Mouse (Mus musculus): ENCODE results near the gene Ovol1. TPM values are rescaled to one million over a fixed set of nuclear protein-coding genes. Genes with fewer than 3 reads are reported as not detected.

The Ovol1 gene
- total RNA-seq (2021) = not detected
- long read RNA-seq, experiment 1 = 0 reads
- long read RNA-seq, experiment 2 = 0 reads

DNA sequence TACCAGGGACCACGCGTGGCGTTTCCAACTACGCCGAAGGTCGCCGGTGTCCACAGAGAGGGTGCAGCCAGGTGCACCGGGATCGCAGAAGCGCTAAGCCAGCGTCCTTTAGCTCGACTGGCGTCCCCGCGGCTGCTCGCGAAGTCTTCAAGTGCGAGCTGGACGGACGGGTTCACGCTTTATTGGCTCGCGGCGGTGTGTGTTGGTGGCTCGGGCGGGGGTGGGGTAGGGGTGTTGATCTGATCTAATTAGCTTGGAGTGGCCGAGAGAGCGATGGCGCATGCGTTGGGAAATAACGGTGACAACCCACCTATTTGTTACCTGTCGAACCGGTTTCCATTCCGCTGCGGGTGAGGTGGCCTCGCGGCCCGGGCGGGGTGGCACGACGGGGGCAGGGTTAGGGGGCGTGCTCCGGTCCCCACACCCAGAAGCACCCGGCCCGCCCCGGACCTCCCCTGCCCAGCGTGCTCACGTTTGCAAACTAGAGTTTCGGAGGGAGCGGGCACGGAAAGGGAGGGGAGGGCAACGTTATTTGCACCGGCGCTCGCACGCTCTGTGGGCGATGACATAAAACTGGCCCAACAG is at the start of gene Ovol1:
Ovol1 (minus strand) TSS at position 190 of the 585 bp plus-strand sequence.
- DNase-seq = no peak

DNA sequence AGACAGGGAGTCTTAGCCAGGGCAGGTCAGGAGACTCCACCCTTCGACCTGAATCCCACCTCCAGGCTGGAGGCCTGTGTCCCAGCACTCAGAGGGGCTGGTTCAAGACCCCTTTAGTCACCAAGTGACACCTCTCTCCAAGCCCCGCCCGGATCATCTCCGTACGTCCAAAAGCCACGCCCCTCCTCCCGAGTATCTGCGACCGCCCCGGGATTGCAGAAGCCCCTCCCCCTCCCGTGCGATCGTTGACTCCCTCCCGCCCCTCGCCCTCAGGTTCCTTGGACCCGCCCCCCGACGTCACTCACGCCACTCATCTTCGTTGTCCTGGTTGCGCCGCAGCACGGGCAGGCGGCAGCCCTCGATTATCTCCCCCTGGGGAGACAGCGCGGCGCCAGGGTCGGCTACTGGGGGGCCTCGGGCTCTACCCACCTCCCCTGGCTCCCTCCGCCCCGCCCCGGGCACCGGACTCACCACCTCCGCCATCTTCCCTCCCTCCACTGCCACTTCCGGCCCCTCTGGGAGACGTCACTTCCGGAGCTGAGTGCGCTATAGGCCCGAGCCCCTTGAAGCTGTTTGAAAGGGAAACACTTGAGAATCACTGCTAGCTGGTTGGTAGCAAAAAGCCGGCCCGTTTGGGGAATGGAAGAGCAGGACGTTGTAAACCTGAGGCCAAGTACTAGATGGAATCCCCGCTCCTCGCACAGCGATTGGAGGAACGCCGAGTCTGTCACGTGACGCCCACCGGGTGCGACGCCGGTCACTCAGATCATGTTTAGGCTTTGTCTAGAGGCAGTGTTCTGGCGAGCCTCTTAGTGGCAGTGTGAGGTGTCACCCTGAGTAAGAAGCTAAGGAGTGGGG is 49.3 kb upstream of the Ovol1 start, which contains the start of gene Kat5:
Kat5 (minus strand) TSS at position 691 of the 858 bp plus-strand sequence.
- peak; percentile 90 for DNase-seq

DNA sequence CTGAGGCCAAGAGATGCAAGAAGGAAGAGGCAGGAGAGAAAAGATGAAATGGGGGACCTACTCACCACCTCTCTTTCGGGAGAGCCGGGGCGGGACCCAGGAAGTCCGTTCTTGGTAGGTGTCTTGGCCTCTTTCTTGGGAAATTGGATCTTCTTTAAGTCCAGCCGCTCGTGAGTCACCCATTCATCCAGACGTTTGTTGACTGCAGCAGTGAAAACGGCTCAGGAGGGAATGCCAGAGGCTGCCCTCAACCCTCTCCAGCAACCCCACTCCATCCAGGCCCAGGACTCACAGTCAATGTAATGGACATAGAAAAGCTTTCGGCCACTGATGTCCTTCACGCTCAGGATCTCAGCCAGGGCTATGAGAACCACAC is 48.7 kb upstream of the Ovol1 start:
- no peak for DNase-seq

DNA sequence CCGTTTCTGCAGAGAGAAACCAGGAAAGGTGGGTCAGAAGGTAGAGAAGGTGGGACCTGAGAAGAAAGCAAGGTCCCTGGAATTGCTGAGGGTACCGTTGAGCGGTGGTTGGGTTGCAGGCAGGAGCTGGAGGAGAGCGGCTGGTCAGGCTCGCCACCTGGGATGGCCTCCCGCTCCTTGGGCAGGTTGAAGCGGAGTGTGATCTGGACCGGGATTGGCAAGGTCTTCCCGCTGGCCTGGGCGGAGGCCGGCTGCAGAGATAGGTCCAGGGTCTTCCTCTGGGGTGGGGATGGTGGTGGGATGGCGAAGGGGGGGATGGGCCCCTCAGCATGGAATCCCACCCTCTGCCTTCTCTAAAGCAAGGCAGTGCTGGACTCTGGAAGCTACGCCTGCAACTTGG is 48.3 kb upstream of the Ovol1 start:
- DNase-seq = no peak

DNA sequence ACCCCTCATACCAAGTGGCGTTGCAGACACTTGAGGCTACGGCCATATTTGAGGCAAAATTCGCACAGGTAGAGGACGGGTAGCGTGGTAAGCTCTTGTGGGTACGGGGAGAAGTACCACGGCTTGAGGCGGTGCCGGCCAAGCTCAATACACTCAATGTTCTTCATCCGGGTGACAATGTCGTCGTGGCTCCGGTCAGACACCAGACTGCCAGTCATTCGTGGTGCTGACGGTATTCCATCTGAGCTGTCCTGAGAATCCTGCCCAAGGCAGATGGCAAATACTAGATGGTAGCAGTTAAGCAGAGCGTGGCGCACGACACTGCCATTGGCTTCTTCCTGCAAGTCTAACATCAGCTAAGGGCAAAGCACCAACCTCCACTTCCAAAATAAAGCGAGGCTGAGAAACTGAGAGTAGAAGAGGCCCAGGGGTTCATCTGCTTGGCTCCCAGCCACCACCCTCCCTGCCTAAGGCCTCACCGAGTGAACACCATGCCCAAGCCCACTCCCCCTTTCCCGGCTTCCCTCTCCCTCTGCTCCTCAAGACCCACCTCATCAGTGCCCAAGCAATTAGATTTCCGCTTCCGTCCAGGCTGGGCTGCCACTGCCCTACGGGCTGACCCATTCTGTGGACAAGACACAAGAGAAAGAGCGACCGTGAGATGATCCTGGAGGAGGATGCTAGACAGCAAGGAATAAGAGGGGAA is 47.4 kb upstream of the Ovol1 start:
- DNase-seq = no peak

DNA sequence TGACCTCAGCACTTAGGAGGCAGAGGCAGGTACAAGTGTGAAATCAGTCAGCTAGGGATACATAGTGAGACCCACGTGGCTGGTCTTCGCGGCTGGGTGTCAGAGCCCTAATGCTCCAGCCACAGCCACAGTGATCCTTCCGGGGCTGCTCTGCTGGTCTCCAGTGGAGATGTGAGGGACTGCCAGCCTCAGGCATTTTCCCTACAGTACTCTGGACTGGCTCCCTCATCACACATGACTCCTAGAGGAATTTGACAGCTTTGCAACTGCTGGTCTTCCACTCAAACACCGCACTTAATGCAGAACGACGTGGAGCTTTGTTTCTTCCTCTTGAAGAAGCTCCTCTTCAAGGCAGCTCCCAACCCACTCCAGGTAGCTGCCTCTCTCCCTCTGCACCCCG is 45.8 kb upstream of the Ovol1 start:
- DNase-seq = no peak

DNA sequence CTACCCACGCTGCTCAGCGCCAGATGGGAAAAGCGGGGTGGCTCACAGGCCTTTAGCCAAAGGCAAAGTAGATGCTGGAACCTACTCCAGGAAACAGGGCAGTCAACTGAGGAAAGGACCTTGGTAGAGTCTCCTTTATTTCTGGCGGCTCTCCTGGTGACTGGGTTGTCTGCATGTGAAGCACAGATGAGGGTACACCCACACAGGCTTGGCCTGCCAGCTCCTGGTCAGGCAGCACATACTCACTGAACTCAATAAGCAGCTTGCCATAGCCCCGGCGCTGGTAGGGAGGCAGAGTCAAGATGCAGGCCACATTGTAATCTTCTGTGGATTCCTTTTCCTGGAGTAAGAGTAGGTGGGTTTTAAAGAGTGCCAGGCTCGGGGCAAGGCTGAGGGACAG is 44.7 kb upstream of the Ovol1 start:
- DNase-seq = no peak

DNA sequence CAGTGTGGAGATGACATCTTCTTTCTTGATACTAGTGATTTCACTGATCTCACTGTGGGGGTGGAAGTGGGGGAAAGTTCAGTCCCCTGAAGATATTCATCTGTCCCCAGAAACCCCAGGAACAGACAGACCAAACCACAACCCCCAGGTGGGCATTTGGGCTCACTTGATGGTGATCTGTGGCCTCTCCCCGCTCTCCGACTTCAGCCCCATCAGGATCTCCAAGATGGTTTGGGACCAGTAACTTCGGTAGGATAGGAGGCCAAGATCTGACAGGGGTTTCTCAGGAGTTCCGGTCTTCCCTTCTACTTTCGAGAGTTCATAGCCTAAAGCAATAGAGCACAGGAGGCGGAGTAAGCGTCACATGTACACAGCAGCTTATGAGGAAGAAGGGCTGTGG is 43.2 kb upstream of the Ovol1 start:
- no peak for DNase-seq

DNA sequence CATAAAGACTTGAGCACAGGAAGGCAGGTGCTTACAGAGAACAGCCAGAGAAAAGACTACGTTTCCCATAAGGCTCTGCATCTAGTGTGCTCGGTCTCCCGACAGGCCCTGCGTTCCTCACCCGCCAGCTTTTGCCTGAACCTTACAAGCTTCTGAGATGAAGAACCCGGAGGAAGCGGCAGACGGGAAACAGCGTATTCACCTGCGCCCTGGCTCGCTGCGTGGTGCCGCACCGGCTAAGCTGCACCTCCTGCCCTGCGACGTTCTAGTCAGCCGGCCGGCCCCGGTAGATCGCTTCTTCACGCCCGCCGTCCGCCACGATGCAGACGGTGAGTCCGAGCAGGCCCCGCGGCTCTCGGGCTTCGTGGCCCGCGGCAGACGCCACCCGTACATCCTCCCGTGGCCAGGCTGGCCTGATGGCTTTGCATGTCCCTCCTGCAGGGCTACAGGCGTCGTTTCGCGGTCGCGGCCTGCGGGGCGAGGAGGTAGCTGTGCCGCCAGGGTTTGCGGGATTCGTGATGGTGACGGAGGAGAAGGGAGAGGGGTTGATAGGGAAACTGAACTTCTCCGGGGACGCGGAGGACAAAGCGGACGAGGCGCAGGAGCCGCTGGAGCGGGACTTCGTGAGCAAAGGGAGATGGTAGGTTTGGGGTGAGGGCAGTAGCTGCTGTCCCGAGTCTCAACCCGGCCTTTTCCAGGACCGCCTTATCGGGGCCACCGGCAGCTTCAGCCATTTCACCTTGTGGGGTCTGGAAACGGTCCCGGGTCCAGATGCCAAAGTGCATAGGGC is 41.5 kb upstream of the Ovol1 start, which contains the start of gene Rnaseh2c:
Rnaseh2c (plus strand) TSS at position 122 of the 790 bp plus-strand sequence.
- peak; percentile 64 for DNase-seq

DNA sequence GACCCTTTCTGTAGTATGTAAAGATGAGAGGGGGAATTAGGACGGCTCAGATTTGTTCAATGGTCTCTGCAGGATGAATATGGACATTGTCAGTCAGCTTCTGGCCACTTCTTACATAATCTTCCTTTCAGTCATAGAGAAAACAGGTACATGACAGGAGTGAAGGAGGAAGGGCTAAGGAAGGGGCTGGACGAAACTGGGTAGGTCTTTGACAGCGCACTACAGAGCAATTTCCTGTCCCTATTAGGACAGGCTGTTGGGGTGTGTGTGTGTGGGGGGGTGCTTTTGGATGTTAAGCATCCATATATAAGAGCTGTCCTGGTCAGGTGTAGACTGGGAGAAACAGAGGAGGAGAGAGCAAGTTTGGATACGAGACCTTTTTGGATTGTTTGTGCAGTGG is 38.8 kb upstream of the Ovol1 start:
- no peak for DNase-seq

DNA sequence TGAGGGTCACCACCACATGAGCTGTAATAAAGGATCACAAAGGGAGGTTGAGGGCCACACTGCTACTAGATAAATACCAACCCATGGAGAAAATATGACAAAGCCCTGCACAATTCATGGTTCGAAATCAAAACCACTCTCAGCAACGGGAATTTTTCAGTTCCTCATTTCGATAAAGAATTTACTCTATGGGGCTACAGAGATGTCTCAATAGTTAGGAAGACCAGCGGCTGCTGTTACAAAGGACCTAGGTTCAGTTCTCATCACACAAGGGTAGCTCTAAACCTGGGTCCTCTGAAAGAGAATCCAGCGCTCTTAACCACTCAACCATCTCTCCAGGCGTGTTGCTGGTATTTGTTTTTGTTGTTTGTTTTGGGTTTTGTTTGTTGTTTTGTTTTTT is 31.4 kb upstream of the Ovol1 start:
- no peak for DNase-seq

DNA sequence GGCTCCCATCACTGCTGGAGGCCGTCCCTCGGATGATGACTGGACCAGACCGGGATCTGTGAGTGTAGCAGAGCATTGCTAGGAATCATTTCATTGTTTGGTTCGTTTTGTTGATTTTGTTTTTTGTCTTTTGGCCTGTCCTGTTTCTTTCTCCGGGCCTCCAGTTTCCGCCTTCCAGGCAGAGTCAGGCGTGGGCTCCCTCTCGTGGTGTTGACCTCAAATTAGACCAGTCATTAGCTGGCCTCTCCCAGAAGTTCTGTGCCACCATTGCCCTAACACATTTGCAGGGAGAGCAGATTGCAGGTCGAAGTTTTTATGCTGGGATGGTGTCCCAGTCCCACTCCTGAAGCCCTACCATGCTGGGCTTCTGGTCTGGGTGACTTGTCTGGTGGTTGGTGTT is 28.7 kb upstream of the Ovol1 start:
- DNase-seq = no peak

DNA sequence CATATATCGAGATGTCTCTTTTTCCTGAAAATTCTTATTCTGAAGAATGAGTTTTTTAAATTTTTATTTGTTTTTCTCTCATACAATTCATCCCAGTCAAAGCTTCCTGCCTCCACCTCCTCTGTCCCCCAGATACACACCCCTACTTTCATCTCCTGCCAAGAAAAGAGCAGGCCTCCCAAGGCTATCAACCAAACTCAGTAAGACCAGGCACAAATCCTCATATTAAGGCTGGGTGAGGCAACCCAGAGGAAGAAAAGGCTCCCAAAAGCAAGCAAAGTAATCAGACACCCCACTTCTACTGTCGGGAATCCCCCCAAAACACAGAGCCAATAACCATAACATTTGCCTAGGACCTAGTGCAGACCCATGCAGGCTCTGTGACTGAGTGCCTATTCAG is 21.5 kb upstream of the Ovol1 start:
- DNase-seq = no peak

DNA sequence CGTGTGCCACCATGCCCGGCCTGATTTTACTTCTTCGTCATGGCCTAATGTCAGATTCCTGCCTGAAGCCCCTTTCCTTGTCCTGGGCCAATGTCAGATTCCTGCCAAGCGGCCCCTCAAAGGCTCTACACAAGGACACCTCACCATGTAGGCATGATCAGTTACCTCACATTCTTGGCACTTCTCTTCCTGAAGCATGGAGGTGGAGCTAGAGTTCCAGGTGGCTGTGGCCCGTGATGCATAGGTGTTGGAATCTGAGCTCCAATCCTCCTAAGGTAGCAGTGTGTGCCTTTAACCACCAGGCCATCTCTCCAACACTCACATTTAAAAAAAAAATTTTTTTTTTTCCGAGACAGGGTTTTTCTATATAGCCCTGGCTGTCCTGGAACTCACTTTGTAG is 20.3 kb upstream of the Ovol1 start:
- DNase-seq = no peak

DNA sequence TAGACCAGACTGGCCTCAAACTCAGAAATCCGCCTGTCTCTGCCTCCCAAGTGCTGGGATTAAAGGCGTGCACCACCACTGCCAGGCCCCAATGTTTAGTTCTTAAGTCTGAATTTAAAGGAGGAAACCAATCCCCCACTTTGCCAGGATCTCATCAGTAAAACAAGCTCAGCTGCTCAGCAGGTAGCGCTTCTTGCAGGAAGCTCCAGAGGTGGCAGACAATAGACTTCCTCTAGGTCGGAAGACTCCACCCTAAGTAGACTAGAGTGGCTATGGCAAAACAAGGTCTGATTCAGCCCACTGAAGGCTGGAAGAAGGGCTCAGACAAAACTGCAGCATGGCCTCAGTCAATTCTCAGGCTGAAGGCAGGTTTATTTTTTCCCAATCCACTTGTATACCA is 19.5 kb upstream of the Ovol1 start:
- DNase-seq = no peak

DNA sequence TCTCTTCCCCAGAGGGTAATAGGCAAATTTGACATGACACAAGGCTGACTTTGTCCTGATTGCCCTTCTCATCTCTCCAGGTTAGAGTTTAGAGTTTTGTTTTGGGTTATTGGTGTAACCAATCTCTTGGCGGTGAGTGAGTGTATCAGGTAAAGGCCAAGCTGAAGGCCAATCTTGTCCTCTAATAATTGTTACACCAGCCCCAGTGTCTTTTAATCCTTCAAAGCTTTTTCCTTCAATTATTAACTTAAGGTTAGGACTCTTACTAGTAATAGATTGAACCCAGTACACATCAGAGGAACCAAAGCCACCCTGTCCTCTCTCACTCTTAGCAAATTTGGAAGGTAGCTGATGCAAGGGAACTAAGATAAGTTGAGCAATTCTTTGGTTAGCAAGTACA is 14.9 kb upstream of the Ovol1 start:
- no peak for DNase-seq

DNA sequence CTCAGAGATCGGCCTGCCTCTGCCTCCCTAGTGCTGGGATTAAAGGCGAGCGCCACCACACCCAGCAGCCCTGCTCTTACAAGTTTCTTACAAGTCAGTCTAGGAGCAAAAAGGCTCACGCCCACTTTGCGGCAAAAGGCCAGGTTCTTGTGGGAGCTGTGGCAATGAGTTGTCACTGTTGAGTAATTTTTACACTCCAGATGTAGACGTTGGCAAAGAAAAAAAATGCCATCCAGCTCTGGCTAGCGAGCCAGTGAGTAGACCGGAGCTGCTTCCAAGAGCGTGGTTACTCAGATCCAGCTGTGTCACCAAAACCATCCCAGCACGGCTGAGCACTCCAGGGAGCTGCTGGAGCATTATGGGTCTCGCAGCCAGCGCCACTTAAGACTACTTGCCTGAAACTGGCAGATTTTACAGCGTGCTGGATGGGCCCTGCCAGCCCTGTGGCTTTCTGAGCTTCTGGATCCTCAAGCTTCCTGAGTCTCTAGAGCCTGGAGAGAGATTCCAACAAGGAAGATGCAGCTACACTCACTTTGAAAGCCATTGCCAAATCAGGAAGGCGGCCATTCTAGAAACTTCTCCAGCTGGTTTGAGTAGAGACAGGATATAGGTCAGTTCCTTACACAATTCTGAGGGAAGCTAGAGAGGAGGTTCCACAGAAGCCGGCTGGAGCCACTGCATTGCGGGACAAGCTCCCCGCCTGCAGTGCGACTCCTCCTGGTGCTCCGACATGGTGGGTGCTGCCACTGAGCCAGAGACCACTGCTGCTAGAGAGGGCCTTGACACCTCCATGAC is 12.1 kb upstream of the Ovol1 start:
- no peak for DNase-seq

DNA sequence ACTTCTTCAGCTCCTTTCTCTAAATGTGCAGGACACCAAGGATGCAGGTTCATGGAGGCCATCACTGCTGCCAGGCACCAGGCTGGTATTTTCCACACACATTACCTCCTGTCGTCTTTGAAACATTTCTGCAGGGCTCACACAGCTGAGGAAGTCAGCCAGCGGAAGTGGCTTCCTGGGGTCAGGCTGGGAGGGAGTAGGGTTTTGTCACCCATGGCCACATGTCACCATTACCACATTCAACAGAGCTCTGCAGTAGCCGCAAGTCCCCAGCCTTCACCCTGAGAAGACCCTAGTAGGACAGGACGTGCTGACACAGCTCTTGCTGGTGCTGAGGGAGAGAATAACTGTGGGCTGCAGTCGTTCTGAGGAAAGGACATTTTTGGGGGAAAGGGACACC is 11.4 kb upstream of the Ovol1 start:
- no peak for DNase-seq

DNA sequence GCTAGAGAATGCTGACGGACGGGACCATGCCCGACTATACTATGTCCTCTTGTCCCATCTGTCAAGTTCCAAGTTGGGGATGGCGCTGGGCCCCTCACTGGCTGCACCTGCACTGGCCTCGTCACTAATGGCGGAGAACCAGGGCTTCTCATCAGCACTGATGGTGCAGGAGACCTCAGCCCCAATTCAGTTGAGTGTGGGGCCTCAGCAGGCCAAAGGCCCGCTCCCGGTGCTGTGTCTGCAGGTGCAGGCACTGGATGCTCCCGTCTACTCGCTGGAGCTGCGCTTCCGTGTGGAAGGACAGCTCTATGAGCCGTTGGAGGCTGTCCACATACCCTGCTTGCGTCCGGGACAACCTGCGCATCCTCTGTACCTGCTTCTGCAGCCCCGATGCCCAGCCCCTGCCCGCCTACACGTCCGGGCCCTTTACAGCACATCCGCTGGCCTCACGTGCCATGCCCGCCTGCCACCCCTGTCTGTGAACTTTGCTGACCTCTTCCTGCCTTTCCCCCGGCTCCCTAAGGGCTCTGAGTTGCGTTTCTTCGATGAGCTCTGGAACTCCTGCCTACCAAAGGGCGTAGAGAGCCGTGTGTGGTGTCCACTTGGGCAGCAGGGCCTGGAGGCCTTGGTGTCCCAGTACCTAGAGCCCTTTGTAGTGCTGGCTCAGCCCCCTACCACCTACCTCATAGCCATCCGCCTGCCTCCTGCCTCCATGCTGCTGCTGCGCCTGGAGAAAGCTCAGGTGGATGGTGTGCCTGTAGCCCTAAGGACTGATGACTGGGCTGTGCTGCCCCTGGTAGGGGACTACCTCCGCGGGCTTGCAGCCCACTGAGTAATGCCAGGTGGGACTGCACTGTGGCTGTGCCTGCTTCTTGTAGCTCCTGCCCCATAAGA is 10.2 kb upstream of the Ovol1 start:
- no peak for DNase-seq

DNA sequence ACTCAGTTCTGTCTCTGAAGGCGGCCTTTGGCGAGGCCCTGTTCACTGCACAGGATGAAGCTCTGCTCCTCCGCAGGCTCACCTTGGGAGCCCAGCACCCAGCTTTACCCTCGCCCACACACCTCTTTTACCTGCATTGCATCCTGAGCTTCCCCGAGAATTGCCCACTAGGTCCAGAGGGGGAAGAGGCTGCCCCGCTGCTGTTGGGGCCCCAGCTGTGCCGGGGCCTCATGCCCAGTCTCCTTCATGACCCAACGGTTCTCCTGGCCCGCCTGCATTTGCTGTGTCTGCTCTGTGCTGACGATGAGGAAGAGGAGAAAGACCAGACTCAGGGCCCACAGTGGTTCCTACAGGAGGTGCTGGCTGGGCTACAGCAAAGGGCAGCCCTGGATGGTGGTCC is 9.1 kb upstream of the Ovol1 start:
- DNase-seq = no peak

Data from gastrocnemius, postnatal 25 days (tissue).